Mouse (Mus musculus): ENCODE measurements around the gene AC129217.1.

GRCm38 (mm10) chr19:8803204-8803780 lies 26.3 kb upstream of the AC129217.1 start:
- TF ChIP-seq TAL1 (IDR thresholded peaks at IDR 0.05; ENCODE audit: low read length), result no peak
- no peak for TF ChIP-seq GATA1 (IDR thresholded peaks at IDR 0.05; ENCODE audit: low read length)
